Mouse (Mus musculus) right cerebral cortex, postnatal 36 days (tissue): ENCODE results near the gene Vmn1r224.

Source experiments
- DNase-seq, 2 experiments: peaks; one replicate each; pipeline ENCODE4 v3.0.0; 2022; ENCODE audit warnings: low spot score in 2 of 2, mixed read lengths in 1 of 2

Vmn1r224 gene

DNA sequence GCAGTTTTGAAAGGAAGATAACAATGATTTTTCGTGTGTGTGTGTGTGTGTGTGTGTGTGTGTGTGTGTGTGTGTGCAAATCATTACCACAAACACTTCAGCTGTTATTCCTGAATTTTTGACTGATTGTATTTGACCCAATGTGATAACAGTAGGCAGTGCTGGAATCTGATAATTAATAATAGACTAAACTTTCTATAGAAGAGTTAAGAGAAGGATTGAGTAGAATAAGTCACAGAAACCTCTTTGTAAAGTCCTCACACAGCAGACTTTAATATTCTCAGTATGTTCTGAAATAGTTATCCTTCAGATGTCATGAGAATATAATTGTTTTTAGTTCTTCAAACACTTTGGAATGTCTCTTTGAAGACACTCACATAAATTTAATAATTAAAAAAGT lies at the start of gene Vmn1r224:
Gene Vmn1r224, plus strand, starts transcription at position 301 of the 400 bp plus-strand sequence.
- no peak for DNase-seq

DNA sequence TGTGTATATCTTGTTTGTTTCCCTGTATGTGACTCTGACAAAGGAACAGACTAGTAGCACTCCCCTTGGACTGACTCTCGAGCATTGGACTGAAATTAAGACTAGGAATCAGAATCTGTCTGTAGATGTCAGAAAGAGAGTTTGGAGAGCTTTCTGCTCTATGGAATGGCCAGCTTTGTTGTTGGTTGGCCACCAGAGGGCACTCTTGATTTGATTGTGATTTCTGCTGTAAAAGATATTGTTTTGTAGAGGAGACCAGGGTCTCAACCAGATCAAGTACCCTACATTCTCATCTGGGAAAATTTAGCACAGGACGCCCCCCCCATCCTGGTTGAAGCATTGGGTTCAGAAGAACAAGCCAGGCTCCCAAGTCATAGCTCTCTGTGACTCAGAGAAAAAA lies 14.8 kb upstream of the Vmn1r224 start:
- no peak for DNase-seq

DNA sequence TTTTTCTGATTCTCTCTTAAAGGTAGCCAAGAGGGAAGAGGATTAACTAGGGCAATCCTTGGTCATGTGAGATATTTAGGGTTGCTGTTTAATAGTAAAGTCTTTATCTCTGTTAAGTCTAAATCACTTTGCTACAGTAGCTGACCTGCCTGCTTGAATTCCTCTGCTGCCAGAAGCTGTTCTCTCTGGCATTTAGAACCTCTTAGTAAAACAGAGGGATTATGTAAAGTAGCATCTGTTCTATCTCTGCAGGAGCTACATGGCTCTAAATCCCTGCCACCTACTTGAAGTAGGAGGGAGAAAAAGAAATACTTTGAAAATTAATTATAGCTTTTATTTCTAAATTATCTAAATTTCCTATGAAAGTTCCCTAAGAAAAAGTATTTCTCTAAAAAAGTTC lies 25.3 kb downstream of the Vmn1r224 start:
- no peak for DNase-seq

DNA sequence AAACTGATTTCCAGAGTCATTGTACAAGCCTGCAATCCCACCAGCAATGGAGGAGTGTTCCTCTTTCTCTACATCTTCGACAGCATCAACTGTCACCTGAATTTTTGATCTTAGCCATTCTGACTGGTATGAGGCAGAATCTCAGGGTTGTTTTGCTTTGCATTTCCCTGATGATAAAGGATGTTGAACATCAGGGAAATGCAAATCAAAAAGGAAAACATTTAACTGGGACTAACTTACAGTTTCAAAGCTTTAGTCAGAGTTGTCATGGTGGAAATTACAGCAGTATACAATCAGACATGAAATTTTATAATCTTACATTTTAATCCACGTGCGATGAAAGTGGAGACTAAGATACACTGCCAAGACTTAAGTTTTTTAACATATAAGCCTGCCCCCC lies 59.4 kb downstream of the Vmn1r224 start:
- no peak for DNase-seq
